Mouse (Mus musculus): ENCODE results near the gene Gigyf1. TPM values are rescaled to one million over a fixed set of nuclear protein-coding genes. Genes with fewer than 3 reads are reported as not detected.

The Gigyf1 gene
- polyA plus RNA-seq (2014; fragmentation: Illumina TruSeq; extraction: RNeasy Lipid Tissue Mini Kit (QIAGEN cat#74804); ENCODE audit: low read depth, low replicate concordance), result 1.5 TPM

GRCm38 (mm10) chr5:137518436-137518835, at the start of gene Gigyf1:
Gene Gigyf1, plus strand, starts transcription at chr5:137518548.

DNA sequence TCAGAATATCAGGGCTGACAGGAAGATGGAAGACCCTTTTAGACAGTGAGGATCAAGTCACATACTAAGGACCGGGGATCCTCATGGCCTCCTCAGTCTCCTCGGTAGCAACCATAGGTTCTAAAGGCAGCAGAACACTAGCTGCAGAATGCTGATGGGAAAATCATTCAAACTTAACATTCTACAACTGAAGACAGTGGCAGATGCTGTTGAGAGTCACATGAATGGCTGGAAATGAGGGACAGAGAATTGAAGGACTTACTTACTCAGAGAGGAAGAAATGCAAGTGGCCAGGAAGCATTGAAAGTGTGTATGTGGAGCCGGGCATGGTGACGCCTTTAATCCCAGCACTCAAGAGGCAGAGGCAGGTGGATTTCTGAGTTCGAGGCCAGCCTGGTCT, 41.4 kb upstream of the Gigyf1 start, which contains the start of gene Zan:
Zan (minus strand) TSS at position 101 of the 400 bp plus-strand sequence.

DNA sequence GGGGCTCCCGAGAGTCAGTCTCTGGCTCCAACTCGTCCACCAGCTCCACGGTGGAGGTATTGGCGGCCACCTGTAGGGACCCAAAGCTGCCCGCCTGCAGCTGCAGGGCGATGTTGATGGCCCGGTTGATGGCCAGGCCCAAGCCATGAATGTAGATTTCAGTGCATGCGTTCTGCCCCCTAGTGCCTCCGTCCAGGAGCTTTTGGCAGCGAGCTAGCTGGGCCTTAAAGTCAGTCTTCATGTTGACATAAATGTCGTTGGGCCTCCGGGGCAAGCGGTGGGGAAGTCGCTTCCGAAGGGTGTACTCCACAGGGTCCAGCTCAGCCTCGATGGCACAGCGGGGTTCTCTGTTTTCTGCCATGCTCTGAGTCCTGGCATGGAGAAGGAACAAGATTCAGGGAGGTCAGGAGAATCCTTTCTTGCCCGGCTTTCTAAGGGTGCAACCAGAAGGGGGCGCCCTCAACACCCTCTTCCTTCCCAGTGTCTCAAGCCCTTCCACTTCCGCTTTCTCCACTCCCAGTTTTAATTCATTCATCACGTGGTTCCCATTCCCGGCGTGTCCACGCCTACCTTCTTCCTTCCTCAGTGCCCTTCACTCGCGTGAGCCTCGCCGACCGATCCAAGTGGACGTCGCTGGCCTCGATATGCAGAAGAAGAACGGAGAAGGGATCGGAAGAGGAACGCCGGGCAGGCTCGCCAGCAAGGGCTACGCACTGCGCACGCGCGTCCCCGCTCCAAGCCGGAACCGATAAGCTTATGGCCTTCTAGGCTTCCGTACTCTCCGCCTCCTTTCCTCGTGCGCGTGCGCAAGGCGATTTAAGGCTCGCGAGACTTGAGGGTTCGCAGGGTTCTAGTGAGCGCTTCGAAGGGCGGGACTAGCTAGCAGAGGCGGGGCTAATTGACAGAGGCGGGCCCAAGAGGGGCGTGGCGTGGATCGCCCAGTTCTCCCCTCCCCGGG, 16.4 kb upstream of the Gigyf1 start, which contains the start of gene Pop7:
Pop7 (minus strand) TSS at position 810 of the 958 bp plus-strand sequence.

DNA sequence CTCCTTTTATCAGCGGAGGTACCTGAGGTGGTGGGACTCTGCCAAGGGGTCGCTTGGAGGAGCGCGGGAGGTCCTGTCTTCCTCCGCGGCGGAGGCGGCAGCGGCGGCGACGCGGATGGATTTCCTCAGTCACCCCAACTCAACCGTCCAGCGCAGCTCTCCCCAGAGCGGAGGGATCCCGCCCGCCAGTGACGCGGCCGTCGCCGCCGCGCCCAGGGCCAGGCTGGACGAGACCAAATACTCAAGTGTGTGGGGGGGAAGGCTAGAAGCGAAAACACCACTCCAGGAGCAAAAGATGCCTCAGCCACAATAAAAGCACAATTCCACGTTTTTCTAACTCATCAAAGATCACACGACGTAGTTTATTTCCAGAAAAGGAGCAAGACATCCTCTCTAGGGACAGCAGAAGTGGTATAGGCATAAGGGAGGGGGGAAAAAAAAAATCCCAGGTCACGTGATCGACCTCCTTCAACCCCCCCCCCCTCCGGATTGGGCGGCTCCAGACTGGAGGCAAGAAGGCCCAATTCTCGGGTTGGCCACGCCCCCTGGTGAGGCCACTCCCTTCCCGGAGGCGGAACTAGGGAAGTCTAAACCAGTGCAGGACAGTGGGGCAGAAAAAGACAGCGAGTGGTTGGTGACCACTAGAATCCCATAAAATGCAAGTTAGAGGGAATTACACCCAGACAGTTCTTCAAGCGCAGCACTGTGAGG, 14.9 kb downstream of the Gigyf1 start, which contains the start of the genes Epo and Gnb2:
Epo (minus strand) TSS at position 126 of the 711 bp plus-strand sequence.
Gnb2 (minus strand) TSS at position 394 of the 711 bp plus-strand sequence.

GRCm38 (mm10) chr5:137553411-137553837, 35.1 kb downstream of the Gigyf1 start, which contains the start of gene Actl6b:
Gene Actl6b, plus strand, starts transcription at chr5:137553517.

GRCm38 (mm10) chr5:137569665-137570064, 51.3 kb downstream of the Gigyf1 start, which contains the start of gene Tfr2:
Gene Tfr2, plus strand, starts transcription at chr5:137569840.

Other genes starting within 250 kb of the Gigyf1 start
- not detected for gene Ache, start 231.0 kb upstream of the Gigyf1 start, polyA plus RNA-seq (2014; fragmentation: Illumina TruSeq; extraction: RNeasy Lipid Tissue Mini Kit (QIAGEN cat#74804); ENCODE audit: low read depth, low replicate concordance)
- 0.93 TPM for gene Ufsp1, start 223.9 kb upstream of the Gigyf1 start, polyA plus RNA-seq (2014; fragmentation: Illumina TruSeq; extraction: RNeasy Lipid Tissue Mini Kit (QIAGEN cat#74804); ENCODE audit: low read depth, low replicate concordance)
- 19.3 TPM for gene Srrt, start 210.9 kb upstream of the Gigyf1 start, polyA plus RNA-seq (2014; fragmentation: Illumina TruSeq; extraction: RNeasy Lipid Tissue Mini Kit (QIAGEN cat#74804); ENCODE audit: low read depth, low replicate concordance)
- gene Trip6, start 204.1 kb upstream of the Gigyf1 start, polyA plus RNA-seq (2014; fragmentation: Illumina TruSeq; extraction: RNeasy Lipid Tissue Mini Kit (QIAGEN cat#74804); ENCODE audit: low read depth, low replicate concordance), result 0.19 TPM
- 0.21 TPM for gene Slc12a9, start 185.0 kb upstream of the Gigyf1 start, polyA plus RNA-seq (2014; fragmentation: Illumina TruSeq; extraction: RNeasy Lipid Tissue Mini Kit (QIAGEN cat#74804); ENCODE audit: low read depth, low replicate concordance)
- 2.0 TPM for gene Ephb4, start 168.4 kb upstream of the Gigyf1 start, polyA plus RNA-seq (2014; fragmentation: Illumina TruSeq; extraction: RNeasy Lipid Tissue Mini Kit (QIAGEN cat#74804); ENCODE audit: low read depth, low replicate concordance)
- not detected for gene Zan, start 41.5 kb upstream of the Gigyf1 start, polyA plus RNA-seq (2014; fragmentation: Illumina TruSeq; extraction: RNeasy Lipid Tissue Mini Kit (QIAGEN cat#74804); ENCODE audit: low read depth, low replicate concordance)
- not detected for gene Pop7, start 16.0 kb upstream of the Gigyf1 start, polyA plus RNA-seq (2014; fragmentation: Illumina TruSeq; extraction: RNeasy Lipid Tissue Mini Kit (QIAGEN cat#74804); ENCODE audit: low read depth, low replicate concordance)
- not detected for gene Epo, start 14.7 kb downstream of the Gigyf1 start, polyA plus RNA-seq (2014; fragmentation: Illumina TruSeq; extraction: RNeasy Lipid Tissue Mini Kit (QIAGEN cat#74804); ENCODE audit: low read depth, low replicate concordance)
- gene Gnb2, start 15.0 kb downstream of the Gigyf1 start, polyA plus RNA-seq (2014; fragmentation: Illumina TruSeq; extraction: RNeasy Lipid Tissue Mini Kit (QIAGEN cat#74804); ENCODE audit: low read depth, low replicate concordance), result 5.5 TPM
- gene Actl6b, start 35.0 kb downstream of the Gigyf1 start, polyA plus RNA-seq (2014; fragmentation: Illumina TruSeq; extraction: RNeasy Lipid Tissue Mini Kit (QIAGEN cat#74804); ENCODE audit: low read depth, low replicate concordance), result not detected
- gene Tfr2, start 51.3 kb downstream of the Gigyf1 start, polyA plus RNA-seq (2014; fragmentation: Illumina TruSeq; extraction: RNeasy Lipid Tissue Mini Kit (QIAGEN cat#74804); ENCODE audit: low read depth, low replicate concordance), result 32.0 TPM
- 1.3 TPM for gene Mospd3, start 82.5 kb downstream of the Gigyf1 start, polyA plus RNA-seq (2014; fragmentation: Illumina TruSeq; extraction: RNeasy Lipid Tissue Mini Kit (QIAGEN cat#74804); ENCODE audit: low read depth, low replicate concordance)
- 0.64 TPM for gene Pcolce, start 95.2 kb downstream of the Gigyf1 start, polyA plus RNA-seq (2014; fragmentation: Illumina TruSeq; extraction: RNeasy Lipid Tissue Mini Kit (QIAGEN cat#74804); ENCODE audit: low read depth, low replicate concordance)
- not detected for gene Fbxo24, start 110.5 kb downstream of the Gigyf1 start, polyA plus RNA-seq (2014; fragmentation: Illumina TruSeq; extraction: RNeasy Lipid Tissue Mini Kit (QIAGEN cat#74804); ENCODE audit: low read depth, low replicate concordance)
- gene Lrch4, start 110.6 kb downstream of the Gigyf1 start, polyA plus RNA-seq (2014; fragmentation: Illumina TruSeq; extraction: RNeasy Lipid Tissue Mini Kit (QIAGEN cat#74804); ENCODE audit: low read depth, low replicate concordance), result 0.40 TPM
- gene Gm20605, start 110.6 kb downstream of the Gigyf1 start, polyA plus RNA-seq (2014; fragmentation: Illumina TruSeq; extraction: RNeasy Lipid Tissue Mini Kit (QIAGEN cat#74804); ENCODE audit: low read depth, low replicate concordance), result not detected
- not detected for gene Sap25, start 122.8 kb downstream of the Gigyf1 start, polyA plus RNA-seq (2014; fragmentation: Illumina TruSeq; extraction: RNeasy Lipid Tissue Mini Kit (QIAGEN cat#74804); ENCODE audit: low read depth, low replicate concordance)
- gene Irs3, start 127.2 kb downstream of the Gigyf1 start, polyA plus RNA-seq (2014; fragmentation: Illumina TruSeq; extraction: RNeasy Lipid Tissue Mini Kit (QIAGEN cat#74804); ENCODE audit: low read depth, low replicate concordance), result not detected
- 10.3 TPM for gene Agfg2, start 166.2 kb downstream of the Gigyf1 start, polyA plus RNA-seq (2014; fragmentation: Illumina TruSeq; extraction: RNeasy Lipid Tissue Mini Kit (QIAGEN cat#74804); ENCODE audit: low read depth, low replicate concordance)
- gene Nyap1, start 223.1 kb downstream of the Gigyf1 start, polyA plus RNA-seq (2014; fragmentation: Illumina TruSeq; extraction: RNeasy Lipid Tissue Mini Kit (QIAGEN cat#74804); ENCODE audit: low read depth, low replicate concordance), result not detected
- gene Tsc22d4, start 227.2 kb downstream of the Gigyf1 start, polyA plus RNA-seq (2014; fragmentation: Illumina TruSeq; extraction: RNeasy Lipid Tissue Mini Kit (QIAGEN cat#74804); ENCODE audit: low read depth, low replicate concordance), result 0.79 TPM